Mouse (Mus musculus): ENCODE data around the gene Pbrm1.

Pbrm1 gene

DNA sequence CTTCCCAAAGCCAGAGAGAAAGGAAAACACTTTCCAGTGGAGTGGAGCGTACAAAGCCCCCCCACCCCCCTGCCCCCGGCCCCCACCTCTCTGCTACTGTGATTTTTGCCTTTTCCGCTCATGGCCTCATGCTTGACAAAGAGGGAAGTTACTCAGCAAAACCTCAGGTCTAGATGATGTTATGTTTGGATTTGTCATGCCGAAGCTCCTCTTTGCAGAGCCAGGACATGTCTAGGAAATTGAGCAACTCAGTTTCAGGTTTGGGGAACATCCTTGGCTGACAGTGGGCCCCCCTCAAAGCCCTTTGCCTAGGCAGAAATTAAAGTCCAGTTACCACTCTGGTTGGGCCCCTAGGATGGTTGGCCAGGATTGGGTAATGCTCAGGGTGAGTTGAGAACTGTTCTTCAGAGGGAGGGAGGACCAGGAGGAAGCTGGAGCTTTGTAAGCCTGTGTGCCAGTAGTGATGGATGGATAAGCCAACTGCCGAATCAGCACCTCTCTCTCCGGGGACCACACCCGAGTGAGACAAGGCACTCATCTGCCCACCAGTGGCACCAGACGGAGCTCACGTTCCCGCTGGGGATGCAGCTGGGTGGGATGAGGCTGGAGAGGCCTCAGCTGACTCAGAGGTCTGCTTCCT is 147.2 kb downstream of the Pbrm1 start:
- DNase-seq (ENCODE audit: low spot score in 2 of 2) = no peak

DNA sequence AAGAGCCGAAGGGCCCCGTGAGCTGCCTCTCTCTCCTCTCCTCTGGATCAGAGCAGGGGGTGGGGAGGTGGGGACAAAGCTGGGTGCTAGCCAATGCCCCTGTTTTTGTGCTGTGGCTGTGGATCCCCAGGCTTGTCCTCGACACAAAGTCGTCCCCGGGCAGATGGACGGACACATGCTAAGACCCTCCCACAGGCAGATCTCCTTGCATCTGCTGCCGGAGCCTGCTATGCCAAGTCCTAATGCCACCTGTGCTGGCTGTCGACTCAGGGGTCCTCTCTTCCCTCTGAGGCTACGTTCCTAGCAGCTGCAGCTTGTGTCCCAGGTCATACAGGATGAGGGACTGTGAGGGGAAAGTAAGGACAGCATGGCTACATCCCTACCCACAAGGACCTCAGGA is 147.9 kb downstream of the Pbrm1 start:
- no peak for DNase-seq (ENCODE audit: low spot score in 2 of 2)

DNA sequence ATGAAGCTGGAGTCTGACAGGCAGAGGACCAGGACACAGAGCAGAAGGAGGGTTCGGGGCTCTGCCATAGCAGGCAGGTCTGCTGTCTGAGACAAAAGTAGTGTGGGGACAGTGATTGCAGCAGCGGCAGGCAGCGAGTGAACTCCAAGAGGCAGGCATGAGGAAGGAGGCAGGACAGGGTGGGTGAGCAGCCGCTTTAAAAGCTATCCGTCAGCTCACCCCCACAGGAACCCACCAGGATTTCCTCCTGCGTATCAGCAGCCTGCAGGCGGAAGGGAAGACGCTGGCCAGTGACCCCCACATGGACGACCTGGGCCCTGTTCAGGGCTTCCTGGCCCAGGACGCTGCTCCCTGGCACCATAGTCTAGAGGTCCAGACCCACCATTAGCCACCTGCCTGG is 149.5 kb downstream of the Pbrm1 start, which contains the start of gene Stab1:
Gene Stab1 (minus strand): TSS at position 217 of the 400 bp plus-strand sequence.
- no peak for DNase-seq (ENCODE audit: low spot score in 2 of 2)

DNA sequence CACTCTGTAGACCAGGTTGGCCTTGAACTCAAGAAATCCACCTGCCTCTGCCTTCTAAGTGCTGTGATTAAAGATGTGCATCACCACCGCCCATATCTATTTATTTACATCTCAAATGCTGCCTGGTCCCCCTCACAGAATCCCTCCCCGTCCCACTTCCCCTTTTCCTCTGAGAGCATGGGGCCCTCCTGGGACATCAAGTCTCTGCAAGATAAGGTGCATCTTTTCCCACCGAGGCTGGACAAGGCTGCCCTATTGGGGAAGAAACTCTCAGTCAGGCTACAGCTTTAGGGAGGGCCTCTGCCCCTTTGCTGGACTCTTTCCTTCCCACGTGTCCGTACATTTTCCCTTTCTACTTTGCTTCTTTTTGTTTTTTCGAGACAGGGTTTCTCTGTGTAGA is 150.6 kb downstream of the Pbrm1 start:
- no peak for DNase-seq (ENCODE audit: low spot score in 2 of 2)

DNA sequence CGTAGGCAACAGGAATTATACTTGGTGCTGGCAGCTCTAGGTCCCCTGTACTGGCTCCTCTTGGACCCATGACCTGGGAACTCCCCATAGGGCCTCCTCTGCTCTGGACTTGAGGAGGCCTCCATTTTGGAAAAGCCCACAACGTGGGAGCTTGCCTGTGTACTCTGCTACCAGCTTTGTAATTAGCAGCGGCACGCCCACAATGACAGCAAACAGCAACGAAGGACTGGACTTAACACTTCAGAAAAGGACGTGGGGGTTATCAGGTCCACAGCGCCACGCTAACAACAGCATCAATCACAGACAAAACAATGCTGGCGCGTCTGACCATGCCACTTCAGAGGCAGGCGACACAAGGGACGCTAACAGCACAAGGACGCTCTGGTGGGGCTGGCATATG is 152.0 kb downstream of the Pbrm1 start:
- DNase-seq (ENCODE audit: low spot score in 2 of 2) = no peak

Measured in urinary bladder, postnatal 4 days (tissue).